Mouse (Mus musculus) CH12.LX (cell line): ENCODE results near the gene Tln2. TPM values are rescaled to one million over a fixed set of nuclear protein-coding genes. Genes with fewer than 3 reads are reported as not detected.

Source experiments
- DNase-seq: peaks from one replicate; pipeline ENCODE4 v3.0.0-alpha.2; 2013; ENCODE audit errors: extremely low read depth
- H3K27ac ChIP-seq: 2 replicates; pipeline ENCODE4 v1.5.1; 2012; ENCODE audit warnings: low read depth, mild to moderate bottlenecking, control low read depth, moderate library complexity; ENCODE audit not compliant: insufficient read depth
- H3K27me3 ChIP-seq: replicated peaks from 2 replicates; pipeline ENCODE3; 2012; ENCODE audit warnings: inconsistent platforms
- H3K36me3 ChIP-seq, 2 experiments: replicated peaks in 1 of 2; 2 replicates each; pipeline versions ENCODE3 to v1.6.1; 2012; ENCODE audit warnings: inconsistent platforms in 1 of 2, low read length in 1 of 2, mild to moderate bottlenecking in 1 of 2, mixed read lengths in 1 of 2, moderate library complexity in 1 of 2; ENCODE audit not compliant: control insufficient read depth in 1 of 2, insufficient read depth in 1 of 2
- H3K4me1 ChIP-seq, 2 experiments: 2 replicates each; pipeline ENCODE4 v1.6.1; 2012; ENCODE audit warnings: inconsistent platforms in 1 of 2, moderate library complexity in 1 of 2; ENCODE audit not compliant: insufficient read depth in 2 of 2, control insufficient read depth in 1 of 2
- H3K4me2 ChIP-seq: 2 replicates; pipeline ENCODE4 v1.6.1; 2012; ENCODE audit warnings: low read depth, mild to moderate bottlenecking, control low read depth; ENCODE audit not compliant: poor library complexity, insufficient read depth, severe bottlenecking
- H3K4me3 ChIP-seq, 3 experiments: fragments of 150-350 bp in 1 of 3; sonication (generic) in 1 of 3; replicated peaks in 1 of 3; 2 replicates each; pipeline versions ENCODE3 to v1.5.1; 2011 to 2012; ENCODE audit warnings: low read depth in 2 of 3, low read length in 2 of 3, mild to moderate bottlenecking in 2 of 3, moderate library complexity in 2 of 3, control low read depth in 1 of 3, improper control_type of control experiment in 1 of 3, inconsistent platforms in 1 of 3, mixed read lengths in 1 of 3; ENCODE audit not compliant: poor library complexity in 1 of 3
- H3K79me2 ChIP-seq: replicated peaks from 2 replicates; pipeline ENCODE4 v1.6.1; 2012; ENCODE audit warnings: mild to moderate bottlenecking, moderate library complexity; ENCODE audit not compliant: control insufficient read depth, poor library complexity, insufficient read depth, severe bottlenecking; ENCODE audit errors: extremely low read depth
- H3K9ac ChIP-seq: 2 replicates; pipeline ENCODE4 v1.6.1; 2012; ENCODE audit warnings: low read depth, mild to moderate bottlenecking, control low read depth, moderate library complexity; ENCODE audit not compliant: insufficient read depth
- H3K9me3 ChIP-seq: replicated peaks from 2 replicates; pipeline ENCODE3; 2012; ENCODE audit warnings: low read length, inconsistent platforms, mixed read lengths
- CHD1 ChIP-seq: IDR thresholded peaks from 2 replicates; pipeline ENCODE4 v1.6.1; 2012; ENCODE audit warnings: low read depth, low read length, improper control_type of control experiment, inconsistent platforms
- CTCF ChIP-seq, 2 experiments: IDR thresholded peaks in 1 of 2; conservative IDR thresholded peaks in 1 of 2; 2 replicates each; pipeline ENCODE4 v1.5.1; 2011 to 2012; ENCODE audit warnings: low read depth in 2 of 2, low read length in 2 of 2, improper control_type of control experiment in 1 of 2, inconsistent platforms in 1 of 2, mild to moderate bottlenecking in 1 of 2, moderate library complexity in 1 of 2
- ELF1 ChIP-seq: IDR thresholded peaks from 2 replicates; pipeline ENCODE4 v1.6.1; 2014; ENCODE audit warnings: low read depth, mild to moderate bottlenecking, inconsistent platforms, low read length, improper control_type of control experiment
- EP300 ChIP-seq: IDR thresholded peaks from 2 replicates; pipeline ENCODE4 v1.6.1; 2011; ENCODE audit warnings: low read length, improper control_type of control experiment
- ETS1 ChIP-seq: conservative IDR thresholded peaks from 2 replicates; pipeline ENCODE4 v1.6.1; 2012; ENCODE audit warnings: low read depth, mild to moderate bottlenecking, inconsistent platforms, low read length, improper control_type of control experiment, moderate library complexity
- GABPA ChIP-seq: IDR thresholded peaks from 2 replicates; pipeline ENCODE4 v1.6.1; 2012; ENCODE audit warnings: low read depth, low read length, improper control_type of control experiment, inconsistent platforms; ENCODE audit not compliant: insufficient replicate concordance
- JUN ChIP-seq: IDR thresholded peaks from 2 replicates; pipeline ENCODE4 v1.6.1; 2011; ENCODE audit warnings: low read depth, mild to moderate bottlenecking, low read length, improper control_type of control experiment, moderate library complexity; ENCODE audit not compliant: insufficient read depth
- MAX ChIP-seq: IDR thresholded peaks from 2 replicates; pipeline ENCODE4 v1.6.1; 2011; ENCODE audit warnings: low read length, improper control_type of control experiment
- MEF2A ChIP-seq: IDR thresholded peaks from 2 replicates; pipeline ENCODE4 v1.6.1; 2014; ENCODE audit warnings: low read depth, mild to moderate bottlenecking, inconsistent platforms, low read length, improper control_type of control experiment, borderline replicate concordance
- MYC ChIP-seq: IDR thresholded peaks from 2 replicates; pipeline ENCODE4 v1.6.1; 2011; ENCODE audit warnings: low read depth, mild to moderate bottlenecking, improper control_type of control experiment, low read length
- POLR2A ChIP-seq: IDR thresholded peaks from 2 replicates; pipeline ENCODE4 v1.6.1; 2011; ENCODE audit warnings: low read depth, mild to moderate bottlenecking, improper control_type of control experiment, low read length
- POLR2AphosphoS2 ChIP-seq: IDR thresholded peaks from 2 replicates; pipeline ENCODE4 v1.6.1; 2011; ENCODE audit warnings: low read depth, low read length, improper control_type of control experiment
- RAD21 ChIP-seq: IDR thresholded peaks from 2 replicates; pipeline ENCODE4 v1.6.1; 2011; ENCODE audit warnings: low read depth, mild to moderate bottlenecking, low read length, improper control_type of control experiment, moderate library complexity
- RCOR1 ChIP-seq: conservative IDR thresholded peaks from 2 replicates; pipeline ENCODE4 v1.6.1; 2012; ENCODE audit warnings: low read depth, mild to moderate bottlenecking, inconsistent platforms, low read length, improper control_type of control experiment
- SIN3A ChIP-seq: IDR thresholded peaks from 2 replicates; pipeline ENCODE4 v1.6.1; 2012; ENCODE audit warnings: low read length, improper control_type of control experiment, inconsistent platforms
- UBTF ChIP-seq: IDR thresholded peaks from 2 replicates; pipeline ENCODE4 v1.6.1; 2012; ENCODE audit warnings: low read depth, mild to moderate bottlenecking, inconsistent platforms, low read length, improper control_type of control experiment, moderate library complexity
- ZC3H11A ChIP-seq: IDR thresholded peaks from 2 replicates; pipeline ENCODE4 v1.6.1; 2012; ENCODE audit warnings: low read depth, mild to moderate bottlenecking, inconsistent platforms, low read length, improper control_type of control experiment
- ZKSCAN1 ChIP-seq: IDR thresholded peaks from 2 replicates; pipeline ENCODE4 v1.6.1; 2012; ENCODE audit warnings: low read depth, inconsistent platforms, low read length, improper control_type of control experiment, borderline replicate concordance
- dilution Hi-C: fragments of 300-500 bp; cut with MboI; formaldehyde crosslinking; loops from 2 replicates; pipeline ENCODE4 v1.14.3; 2020; ENCODE audit warnings: low sequenced_read_pairs; ENCODE audit not compliant: extremely low pct_unique_long_range_greater_than_20kb, extremely low pct_ligation_motif_present
- in situ Hi-C: fragments of 300-500 bp; cut with MboI; formaldehyde crosslinking; loops from 3 replicates; pipeline ENCODE4 v1.14.3; 2019; ENCODE audit warnings: low sequenced_read_pairs, low pct_ligation_motif_present, low pct_unique_long_range_greater_than_20kb, mixed read lengths
- polyA plus RNA-seq: library from polyadenylated mRNA; unstranded; fragments of >175 nt; gene quantifications from 2 replicates; pipeline ENCODE4 v1.2.1, GENCODE M21; 2012; ENCODE audit warnings: low read depth; ENCODE audit not compliant: insufficient read length
- total RNA-seq, 2 experiments: library from RNA; depleted of rRNA; stranded (reverse); fragments of 300-350 nt in 1 of 2; fragments of >200 nt in 1 of 2; gene quantifications; 2 replicates each; pipeline ENCODE4 v1.2.3; 2012 to 2014

The Tln2 gene
- total and polyA plus RNA-seq, 3 experiments, result 2.6 to 4.4 (median 4.4) TPM

DNA sequence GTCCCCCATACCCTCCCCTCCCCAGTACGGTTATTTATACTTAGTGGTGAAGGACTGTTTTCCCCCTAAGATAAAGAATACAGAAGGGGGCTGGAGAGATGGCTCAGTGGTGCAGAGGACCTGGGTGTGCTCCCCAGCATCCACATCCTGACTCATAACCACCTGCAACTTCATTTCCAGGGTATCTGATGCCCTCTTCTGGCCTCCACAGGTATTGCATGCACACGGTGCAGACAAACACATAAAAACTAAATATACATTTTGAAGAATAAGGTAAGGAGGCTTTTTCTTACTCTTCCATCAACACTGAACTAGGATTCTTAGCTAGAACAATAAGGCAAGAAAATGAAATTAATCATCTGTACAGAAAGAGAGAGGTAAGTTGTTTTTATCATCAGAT, 314.2 kb downstream of the Tln2 start:
- H3K9ac ChIP-seq, result no peak overlapping the region
- H3K27ac ChIP-seq, result no peak overlapping the region
- in situ Hi-C loops, result no loop called here
- peaks cover 2% of the 10 kb centered on the region for H3K9me3 ChIP-seq
- no peak overlapping the region for H3K4me2 ChIP-seq
- no peak for TF ChIP-seq MEF2A
- TF ChIP-seq CTCF (conservative IDR thresholded peaks at IDR 0.05 in 1 of 2, IDR thresholded peaks at IDR 0.05 in 1 of 2; ENCODE audit: low read depth in 2 of 2, low read length in 2 of 2), result peak; percentile 23 to 45; a peak in 2 of 4 replicates
- dilution Hi-C loops, result no loop called here
- peaks cover 0 to 2% of the 10 kb centered on the region in 2 experiments for H3K36me3 ChIP-seq
- no peak overlapping the region for H3K4me3 ChIP-seq
- DNase-seq, result peak; percentile 4
- H3K79me2 ChIP-seq, result no peaks in the 10 kb centered on the region
- no peaks in the 10 kb centered on the region for H3K27me3 ChIP-seq
- no peaks in the 10 kb centered on the region for H3K4me1 ChIP-seq

- no peaks in the 10 kb centered on the region for H3K79me2 ChIP-seq
- TF ChIP-seq MYC, result no peak
- no peak for TF ChIP-seq ELF1
- no peak for TF ChIP-seq RAD21
- no peak for TF ChIP-seq ZKSCAN1
- TF ChIP-seq, all 38 proteins: peak for 0
- dilution Hi-C loops, result no loop called here
- DNase-seq, result no peak
- Histone ChIP-seq H3K4me3 (no peak overlapping the region), H3K9ac (no peak overlapping the region), H3K4me2 (no peak overlapping the region), H3K4me1 (no peaks in the 10 kb centered on the region), H3K36me3 (peaks cover 0 to 2% of the 10 kb centered on the region in 2 experiments), H3K9me3 (peaks cover 2% of the 10 kb centered on the region), H3K27me3 (no peaks in the 10 kb centered on the region), H3K27ac (no peak overlapping the region)
- in situ Hi-C loops, result no loop called here
Observed at GRCm38 (mm10) chr9:67241683-67242082, 317.8 kb downstream of the Tln2 start.

DNA sequence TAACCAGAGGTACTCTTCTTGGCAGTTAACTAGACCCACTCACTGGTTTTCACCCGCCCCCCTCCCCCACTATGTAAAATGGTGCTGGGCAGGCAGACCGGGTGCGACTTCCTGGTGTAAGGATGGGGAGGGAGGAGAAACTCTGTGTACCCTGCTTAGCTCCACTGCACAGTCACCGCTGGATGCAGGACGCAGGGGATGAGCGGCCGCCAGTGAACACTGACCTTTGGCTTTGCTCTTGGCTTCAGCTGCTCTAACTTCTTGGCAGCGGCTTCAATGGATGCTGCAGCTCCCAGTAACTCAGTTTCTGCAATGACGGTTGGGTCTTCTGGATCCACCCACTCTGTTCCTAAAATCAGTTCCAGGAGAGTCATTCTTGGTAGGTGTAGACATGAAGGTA, 319.0 kb downstream of the Tln2 start:
- peaks cover 0 to 2% of the 10 kb centered on the region in 2 experiments for H3K36me3 ChIP-seq
- H3K9ac ChIP-seq, result no peak overlapping the region
- H3K27me3 ChIP-seq, result no peaks in the 10 kb centered on the region
- in situ Hi-C loops, result no loop called here
- dilution Hi-C loops, result no loop called here
- H3K27ac ChIP-seq, result no peak overlapping the region
- H3K4me1 ChIP-seq, result no peaks in the 10 kb centered on the region
- H3K4me2 ChIP-seq, result no peak overlapping the region
- peaks cover 2% of the 10 kb centered on the region for H3K9me3 ChIP-seq
- no peak for DNase-seq
- no peaks in the 10 kb centered on the region for H3K79me2 ChIP-seq
- TF ChIP-seq RCOR1 (no peak), CTCF (conservative IDR thresholded peaks at IDR 0.05 in 1 of 2, IDR thresholded peaks at IDR 0.05 in 1 of 2; ENCODE audit: low read depth in 2 of 2, low read length in 2 of 2) (no peak), CHD1 (no peak), JUN (no peak), GABPA (no peak), ZKSCAN1 (no peak), MYC (no peak), ETS1 (no peak), POLR2A (no peak), ZC3H11A (no peak), MAX (no peak), UBTF (no peak), POLR2AphosphoS2 (no peak), SIN3A (no peak), RAD21 (no peak), EP300 (no peak)
- no peak overlapping the region for H3K4me3 ChIP-seq
